ENCODE assay signal across 9 mouse cellular contexts in the genomic region with DNA sequence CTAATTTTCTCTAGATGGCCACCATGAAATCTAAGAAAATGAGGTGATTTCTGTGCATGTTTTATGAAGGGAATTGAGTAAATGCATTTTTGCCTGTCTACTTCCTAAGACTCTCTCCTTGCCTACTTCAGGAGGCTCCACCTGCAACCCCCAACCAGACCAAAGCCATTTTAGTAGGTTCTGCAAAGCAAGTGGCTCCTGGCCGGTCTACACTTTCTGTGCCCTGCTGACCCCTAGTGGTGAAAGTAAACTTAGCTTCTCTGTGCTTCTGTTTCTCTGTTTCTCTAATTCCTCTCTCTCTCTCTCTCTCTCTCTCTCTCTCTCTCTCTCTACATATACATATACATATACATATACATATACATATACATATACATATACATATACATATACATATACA.
DNase-seq lines count a peak whose midpoint lies in the region; ATAC-seq and TF ChIP-seq lines count a peak whose summit lies in the region.
"Had no signal": no experiment of that assay in that cellular context is flagged by ENCODE, and none has a peak within 500 bp of the region (broad histone marks: within the 10 kb centered on the region; RNA-seq: fewer than 3 reads in every experiment).

No protein-coding gene starts in this region.

- no peak overlapping the region for H3K27ac ChIP-seq in gastrocnemius, adult 2 months
- no peak overlapping the region for H3K27ac ChIP-seq in bone marrow, adult 2 months (ENCODE audit: control insufficient read depth, insufficient read depth, low read depth, low read length, poor library complexity)
- H3K27ac ChIP-seq in forebrain, embryonic 16.5 days (ENCODE audit: low read length), result no peak overlapping the region
- H3K27ac ChIP-seq in layer of hippocampus, adult 2 months, result no peak overlapping the region
- H3K27ac ChIP-seq: liver, embryonic 13.5 days had no signal

- no peaks in the 10 kb centered on the region for H3K36me3 ChIP-seq in forebrain, embryonic 16.5 days (ENCODE audit: control insufficient read depth, insufficient read depth)
- H3K36me3 ChIP-seq: liver, embryonic 13.5 days had no signal

- peak; percentile 67 for TF ChIP-seq CTCF in gastrocnemius, adult 2 months (IDR thresholded peaks at IDR 0.05)
- TF ChIP-seq CTCF in bone marrow, adult 2 months (IDR thresholded peaks at IDR 0.05; ENCODE audit: control insufficient read depth, insufficient read depth, low read length), result peak; percentile 45; the same call in 1 of the 2 replicates
- peak; percentile 80 for TF ChIP-seq CTCF in layer of hippocampus, adult 2 months (conservative IDR thresholded peaks at IDR 0.05)

- H3K9ac ChIP-seq in forebrain, embryonic 16.5 days (replicated peaks; ENCODE audit: low read depth, low read length), result no peak overlapping the region
- H3K9ac ChIP-seq: liver, embryonic 13.5 days had no signal

- no peak overlapping the region for H3K4me3 ChIP-seq in gastrocnemius, adult 2 months
- H3K4me3 ChIP-seq in bone marrow, adult 2 months (replicated peaks; ENCODE audit: control insufficient read depth, low read depth, low read length), result no peak overlapping the region
- no peak overlapping the region for H3K4me3 ChIP-seq in forebrain, embryonic 16.5 days (replicated peaks; ENCODE audit: low read length)
- H3K4me3 ChIP-seq in layer of hippocampus, adult 2 months, result no peak overlapping the region
- H3K4me3 ChIP-seq: liver, embryonic 13.5 days had no signal

- no peak for TF ChIP-seq POLR2A in bone marrow, adult 2 months (IDR thresholded peaks at IDR 0.05; ENCODE audit: borderline replicate concordance, control insufficient read depth, low read depth, low read length)

- no peaks in the 10 kb centered on the region for H3K9me3 ChIP-seq in forebrain, embryonic 16.5 days (ENCODE audit: control insufficient read depth, low read length)
- H3K9me3 ChIP-seq: liver, embryonic 13.5 days had no signal

- DNase-seq in gastrocnemius, adult 2 months, result peak; percentile 25
- no peak for DNase-seq in gastrocnemius, adult 8-10 months (ENCODE audit: low spot score in 2 of 2)
- peak; percentile 42 for DNase-seq in 416B (ENCODE audit: low read depth)
- peak; percentile 34 to 74 for DNase-seq in layer of hippocampus, adult 2 months (ENCODE audit: low spot score in 2 of 2)
- peak; percentile 71 for DNase-seq in lung, postnatal 36 days
- no peak for DNase-seq in ovary, adult 18-20 months (ENCODE audit: low spot score)
- DNase-seq: liver, embryonic 13.5 days had no signal

- ATAC-seq in forebrain, embryonic 16.5 days, result peak; percentile 50; the same call in 1 of the 2 replicates

- WGBS in bone marrow, adult 2 months, result 11% methylated on average over 1 of the region's 1 CpGs
- WGBS in forebrain, embryonic 16.5 days, result 0% methylated on average over 1 of the region's 1 CpGs

- H3K4me1 ChIP-seq in bone marrow, adult 2 months (ENCODE audit: control insufficient read depth, insufficient read depth, low read length), result no peaks in the 10 kb centered on the region
- H3K4me1 ChIP-seq in forebrain, embryonic 16.5 days (replicated peaks; ENCODE audit: control insufficient read depth, insufficient read depth, low read length), result no peaks in the 10 kb centered on the region
- H3K4me1 ChIP-seq: liver, embryonic 13.5 days had no signal

- intact Hi-C loops in gastrocnemius, adult 2 months (cut with DNase I), result loop anchor here (10.0 kb wide), 1 partner anchor 253 kb away; no protein-coding TSS in a partner anchor

- H3K4me2 ChIP-seq in forebrain, embryonic 16.5 days (ENCODE audit: low read length), result no peak overlapping the region
- H3K4me2 ChIP-seq: liver, embryonic 13.5 days had no signal

- no peaks in the 10 kb centered on the region for H3K27me3 ChIP-seq in forebrain, embryonic 16.5 days (replicated peaks; ENCODE audit: control insufficient read depth, insufficient read depth, low read length)
- H3K27me3 ChIP-seq: liver, embryonic 13.5 days had no signal

Comparison
In these comparisons a context has a peak if more than half of its experiments do, and no peak if none do; other contexts are left out.
1. DNase-seq: peak in gastrocnemius, adult 2 months (single experiment), 416B (single experiment), layer of hippocampus, adult 2 months (2 of 2) and lung, postnatal 36 days (single experiment); none in gastrocnemius, adult 8-10 months (0 of 2) and ovary, adult 18-20 months (single experiment).
2. Peak in every context shown above with its lines, with median percentiles within 50 percentile points of each other: CTCF ChIP-seq.